Mouse (Mus musculus) MEL (cell line): ENCODE measurements around the gene Rubcn. TPM values are rescaled to one million over a fixed set of nuclear protein-coding genes. Genes with fewer than 3 reads are reported as not detected.
A peak's percentile ranks its signal among the peaks of the same experiment; 100 is the strongest.

Experiments
- DNase-seq: peaks from one replicate; pipeline ENCODE4 v3.0.0; 2011; ENCODE audit warnings: low read depth, low spot score
- H3K27ac ChIP-seq: 2 replicates; pipeline ENCODE4 v1.5.1; 2012; ENCODE audit warnings: low read depth, mild to moderate bottlenecking, control low read depth, low read length, moderate library complexity; ENCODE audit not compliant: control insufficient read depth
- H3K27me3 ChIP-seq, 2 experiments: fragments of 150-350 bp in 1 of 2; sonication (generic) in 1 of 2; 2 replicates each; pipeline ENCODE4 v1.6.1; 2012; ENCODE audit warnings: low read length in 2 of 2, mild to moderate bottlenecking in 2 of 2, improper control_type of control experiment in 1 of 2, moderate library complexity in 1 of 2; ENCODE audit not compliant: insufficient read depth in 2 of 2, control insufficient read depth in 1 of 2
- H3K36me3 ChIP-seq, 2 experiments: 2 replicates each; pipeline ENCODE4 v1.6.1; 2012 to 2014; ENCODE audit warnings: low read length in 2 of 2, improper control_type of control experiment in 1 of 2, inconsistent platforms in 1 of 2, mild to moderate bottlenecking in 1 of 2; ENCODE audit not compliant: insufficient read depth in 2 of 2, control insufficient read depth in 1 of 2
- H3K4me1 ChIP-seq, 2 experiments: fragments of 150-350 bp in 1 of 2; sonication (generic) in 1 of 2; 2 replicates each; pipeline ENCODE4 v1.6.1; 2012; ENCODE audit warnings: low read length in 2 of 2, improper control_type of control experiment in 1 of 2, mild to moderate bottlenecking in 1 of 2; ENCODE audit not compliant: insufficient read depth in 2 of 2, control insufficient read depth in 1 of 2
- H3K4me3 ChIP-seq, 2 experiments: fragments of 150-350 bp in 1 of 2; sonication (generic) in 1 of 2; 2 replicates each; pipeline ENCODE4 v1.5.1; 2012; ENCODE audit warnings: low read depth in 2 of 2, low read length in 2 of 2, mild to moderate bottlenecking in 2 of 2, moderate library complexity in 2 of 2, control low read depth in 1 of 2, improper control_type of control experiment in 1 of 2; ENCODE audit not compliant: control insufficient read depth in 1 of 2, insufficient read depth in 1 of 2
- H3K79me2 ChIP-seq: 2 replicates; pipeline ENCODE4 v1.6.1; 2012; ENCODE audit warnings: mild to moderate bottlenecking, low read length, moderate library complexity; ENCODE audit not compliant: control insufficient read depth, poor library complexity, insufficient read depth
- H3K9ac ChIP-seq: 2 replicates; pipeline ENCODE4 v1.6.1; 2012; ENCODE audit warnings: low read depth, mild to moderate bottlenecking, control low read depth, low read length, moderate library complexity; ENCODE audit not compliant: control insufficient read depth, poor library complexity, severe bottlenecking
- H3K9me3 ChIP-seq: fragments of 150-350 bp; sonication (generic); replicated peaks from 2 replicates; pipeline ENCODE4 v1.6.1; 2012; ENCODE audit warnings: mild to moderate bottlenecking, low read length, improper control_type of control experiment, moderate library complexity; ENCODE audit not compliant: insufficient read depth
- BHLHE40 ChIP-seq: IDR thresholded peaks from 2 replicates; pipeline ENCODE4 v1.6.1; 2012; ENCODE audit warnings: low read depth, mild to moderate bottlenecking, inconsistent platforms, low read length, improper control_type of control experiment, borderline replicate concordance
- CHD1 ChIP-seq: IDR thresholded peaks from 2 replicates; pipeline ENCODE4 v1.6.1; 2012; ENCODE audit warnings: low read depth, mild to moderate bottlenecking, inconsistent platforms, low read length, improper control_type of control experiment
- CHD2 ChIP-seq: IDR thresholded peaks from 2 replicates; pipeline ENCODE4 v1.6.1; 2011; ENCODE audit warnings: low read length, improper control_type of control experiment
- EP300 ChIP-seq, 2 experiments: IDR thresholded peaks; 2 replicates each; pipeline ENCODE4 v1.6.1; 2011; ENCODE audit warnings: improper control_type of control experiment in 2 of 2, low read length in 2 of 2, low read depth in 1 of 2, mild to moderate bottlenecking in 1 of 2
- ETS1 ChIP-seq: IDR thresholded peaks from 2 replicates; pipeline ENCODE4 v1.6.1; 2012; ENCODE audit warnings: low read depth, mild to moderate bottlenecking, inconsistent platforms, low read length, improper control_type of control experiment, moderate library complexity
- GABPA ChIP-seq: IDR thresholded peaks from 2 replicates; pipeline ENCODE4 v1.6.1; 2012; ENCODE audit warnings: low read depth, mild to moderate bottlenecking, inconsistent platforms, low read length, improper control_type of control experiment, moderate library complexity
- GATA1 ChIP-seq: IDR thresholded peaks from 2 replicates; pipeline ENCODE4 v1.6.1; 2011; ENCODE audit warnings: low read depth, low read length, improper control_type of control experiment
- HCFC1 ChIP-seq: IDR thresholded peaks from 2 replicates; pipeline ENCODE4 v1.6.1; 2012; ENCODE audit warnings: low read depth, mild to moderate bottlenecking, inconsistent platforms, low read length, improper control_type of control experiment, moderate library complexity
- JUND ChIP-seq: IDR thresholded peaks from 2 replicates; pipeline ENCODE4 v1.6.1; 2011; ENCODE audit warnings: low read depth, mild to moderate bottlenecking, improper control_type of control experiment, low read length
- KAT2A ChIP-seq: conservative IDR thresholded peaks from 2 replicates; pipeline ENCODE4 v1.6.1; 2012; ENCODE audit warnings: low read depth, low read length, improper control_type of control experiment, inconsistent platforms
- MAFK ChIP-seq: IDR thresholded peaks from 2 replicates; pipeline ENCODE4 v1.6.1; 2011; ENCODE audit warnings: low read depth, mild to moderate bottlenecking, low read length, improper control_type of control experiment, borderline replicate concordance
- MAZ ChIP-seq: IDR thresholded peaks from 2 replicates; pipeline ENCODE4 v1.6.1; 2012; ENCODE audit warnings: low read depth, mild to moderate bottlenecking, inconsistent platforms, low read length, improper control_type of control experiment
- MEF2A ChIP-seq: IDR thresholded peaks from 2 replicates; pipeline ENCODE4 v1.6.1; 2014; ENCODE audit warnings: low read depth, mild to moderate bottlenecking, inconsistent platforms, low read length, improper control_type of control experiment; ENCODE audit not compliant: poor library complexity, insufficient replicate concordance, severe bottlenecking; ENCODE audit errors: extremely low read depth
- MYC ChIP-seq: IDR thresholded peaks from 2 replicates; pipeline ENCODE4 v1.6.1; 2011; ENCODE audit warnings: low read depth, mild to moderate bottlenecking, low read length, improper control_type of control experiment, moderate library complexity
- NELFE ChIP-seq: IDR thresholded peaks from 2 replicates; pipeline ENCODE4 v1.6.1; 2011; ENCODE audit warnings: low read depth, low read length, improper control_type of control experiment
- NRF1 ChIP-seq: IDR thresholded peaks from 2 replicates; pipeline ENCODE4 v1.6.1; 2014; ENCODE audit warnings: low read depth, mild to moderate bottlenecking, inconsistent platforms, low read length, improper control_type of control experiment, moderate library complexity; ENCODE audit not compliant: poor library complexity, insufficient read depth, severe bottlenecking
- POLR2A ChIP-seq, 2 experiments: IDR thresholded peaks; 2 replicates each; pipeline ENCODE4 v1.6.1; 2011 to 2012; ENCODE audit warnings: low read length in 2 of 2, mild to moderate bottlenecking in 2 of 2, control low read depth in 1 of 2, improper control_type of control experiment in 1 of 2, low read depth in 1 of 2, moderate library complexity in 1 of 2; ENCODE audit not compliant: control insufficient read depth in 1 of 2, insufficient read depth in 1 of 2, poor library complexity in 1 of 2
- POLR2AphosphoS2 ChIP-seq: IDR thresholded peaks from 2 replicates; pipeline ENCODE4 v1.6.1; 2011; ENCODE audit warnings: low read length, improper control_type of control experiment
- POLR2AphosphoS5 ChIP-seq: IDR thresholded peaks from 2 replicates; pipeline ENCODE4 v1.6.1; 2012; ENCODE audit warnings: low read depth, borderline replicate concordance, mild to moderate bottlenecking, inconsistent platforms, low read length, moderate library complexity, mixed read lengths
- RCOR1 ChIP-seq: IDR thresholded peaks from 2 replicates; pipeline ENCODE4 v1.6.1; 2012; ENCODE audit warnings: low read depth, mild to moderate bottlenecking, inconsistent platforms, low read length, improper control_type of control experiment
- SIN3A ChIP-seq: IDR thresholded peaks from 2 replicates; pipeline ENCODE4 v1.6.1; 2012; ENCODE audit warnings: low read length, improper control_type of control experiment, inconsistent platforms
- TAL1 ChIP-seq: IDR thresholded peaks from 2 replicates; pipeline ENCODE4 v1.6.1; 2012; ENCODE audit warnings: mild to moderate bottlenecking, inconsistent platforms, low read length, moderate library complexity, mixed read lengths
- TBP ChIP-seq: IDR thresholded peaks from 2 replicates; pipeline ENCODE4 v1.8.0; 2011; ENCODE audit warnings: low read depth, low read length, improper control_type of control experiment
- TCF12 ChIP-seq: IDR thresholded peaks from 2 replicates; pipeline ENCODE4 v1.6.1; 2014; ENCODE audit warnings: low read depth, mild to moderate bottlenecking, inconsistent platforms, low read length, improper control_type of control experiment, moderate library complexity
- UBTF ChIP-seq: IDR thresholded peaks from 2 replicates; pipeline ENCODE4 v1.6.1; 2012; ENCODE audit warnings: low read depth, mild to moderate bottlenecking, inconsistent platforms, low read length, improper control_type of control experiment, moderate library complexity, borderline replicate concordance; ENCODE audit not compliant: insufficient read depth
- USF1 ChIP-seq: IDR thresholded peaks from 2 replicates; pipeline ENCODE4 v1.6.1; 2014; ENCODE audit warnings: low read depth, mild to moderate bottlenecking, inconsistent platforms, low read length, improper control_type of control experiment, moderate library complexity
- ZC3H11A ChIP-seq: IDR thresholded peaks from 2 replicates; pipeline ENCODE4 v1.6.1; 2012; ENCODE audit warnings: low read depth, mild to moderate bottlenecking, inconsistent platforms, low read length, improper control_type of control experiment
- polyA plus RNA-seq, 2 experiments: library from polyadenylated mRNA; stranded (reverse) in 1 of 2; unstranded in 1 of 2; fragments of >175 nt in 1 of 2; fragments of >200 nt in 1 of 2; gene quantifications; 2 replicates each; pipeline versions ENCODE4 v1.2.1 to v1.2.4; 2012; ENCODE audit warnings: low replicate concordance in 2 of 2, low read depth in 1 of 2; ENCODE audit not compliant: insufficient read length in 2 of 2, insufficient read depth in 1 of 2, missing spikeins in 1 of 2
- total RNA-seq: library from RNA; depleted of rRNA; stranded (reverse); fragments of 300-350 nt; gene quantifications from 2 replicates; pipeline ENCODE4 v1.2.3, GENCODE M21; 2012

Gene Rubcn
- total and polyA plus RNA-seq, 3 experiments: 10.2 to 14.6 TPM; not detected in 1

GRCm38 (mm10) chr16:32797426-32797689 lies 80.2 kb downstream of the Rubcn start, which contains the start of gene Muc20:
Muc20 (minus strand) TSS chr16:32797435.
- no peaks in the 10 kb centered on the region; a peak in 1 of 4 replicates for H3K36me3 ChIP-seq
- peaks cover 0 to under 1% of the 10 kb centered on the region in 2 experiments; a peak in 1 of 4 replicates for H3K27me3 ChIP-seq
- no peak for TF ChIP-seq NELFE
- no peak for TF ChIP-seq POLR2AphosphoS2
- TF ChIP-seq TBP: no peak
- no peak for TF ChIP-seq UBTF
- TF ChIP-seq POLR2AphosphoS5: no peak
- no peak for TF ChIP-seq CHD2
- TF ChIP-seq CHD1: no peak
- no peak for TF ChIP-seq MAFK
- no peak for TF ChIP-seq GATA1
- TF ChIP-seq RCOR1: no peak
- TF ChIP-seq TCF12: no peak
- no peak for TF ChIP-seq MAZ
- TF ChIP-seq ETS1: no peak
- TF ChIP-seq BHLHE40: no peak
- no peak for TF ChIP-seq MYC
- no peak for TF ChIP-seq GABPA
- no peak for TF ChIP-seq ZC3H11A
- no peak for TF ChIP-seq TAL1
- DNase-seq: no peak
- no peaks in the 10 kb centered on the region for H3K9me3 ChIP-seq
- no peak within 1 kb of the TSS for H3K27ac ChIP-seq
- H3K79me2 ChIP-seq: no peaks in the 10 kb centered on the region
- no peaks in the 10 kb centered on the region for H3K4me1 ChIP-seq
- no peak within 1 kb of the TSS for H3K4me3 ChIP-seq
- no peak within 1 kb of the TSS for H3K9ac ChIP-seq

- no peaks in the 10 kb centered on the region for H3K9me3 ChIP-seq
- peak; percentile 55 for DNase-seq
- H3K79me2 ChIP-seq: no peaks in the 10 kb centered on the region
- no peak overlapping the region for H3K9ac ChIP-seq
- no peaks in the 10 kb centered on the region; a peak in 1 of 4 replicates for H3K36me3 ChIP-seq
- H3K27me3 ChIP-seq: peaks cover 0 to 2% of the 10 kb centered on the region in 2 experiments; a peak in 1 of 4 replicates
- H3K27ac ChIP-seq: no peak overlapping the region
- no peak overlapping the region for H3K4me3 ChIP-seq
- no peak for TF ChIP-seq MYC
- TF ChIP-seq HCFC1: no peak
- TF ChIP-seq MEF2A: no peak
- no peak for TF ChIP-seq SIN3A
- TF ChIP-seq USF1: no peak
- no peak for TF ChIP-seq JUND
- no peak for TF ChIP-seq TCF12
- TF ChIP-seq EP300 (IDR thresholded peaks at IDR 0.05; ENCODE audit: low read depth in 1 of 2, low read length in 2 of 2): peak; percentile 9 to 10; a peak in 1 of 4 replicates
- TF ChIP-seq NRF1: no peak
- TF ChIP-seq POLR2A (IDR thresholded peaks at IDR 0.05; ENCODE audit: control insufficient read depth in 1 of 2, insufficient read depth in 1 of 2, low read depth in 1 of 2, low read length in 2 of 2, poor library complexity in 1 of 2): no peak
- no peak for TF ChIP-seq KAT2A
- peak; percentile 65; the same call in 1 of the 2 replicates for TF ChIP-seq RCOR1
- TF ChIP-seq NELFE: no peak
- 0 out of 2 replicates have a peak, but pooled peaks have one; percentile 23 for TF ChIP-seq GATA1
- TF ChIP-seq BHLHE40: no peak
- no peaks in the 10 kb centered on the region for H3K4me1 ChIP-seq
Measured at GRCm38 (mm10) chr16:32796676-32797425, 80.7 kb downstream of the Rubcn start.
